Mouse (Mus musculus): ENCODE data around the gene Gm20388.

- no peak for TF ChIP-seq CTCF (IDR thresholded peaks at IDR 0.05; ENCODE audit: borderline replicate concordance, extremely low read depth, insufficient read depth, insufficient read length)
- TF ChIP-seq POLR2A (IDR thresholded peaks at IDR 0.05; ENCODE audit: borderline replicate concordance, extremely low read depth, insufficient read depth, insufficient read length, poor library complexity, severe bottlenecking): no peak
These were observed 1270.7 kb downstream of the Gm20388 start for GRCm38 (mm10) chr8:121181285-121181884.

Measured in brain, embryonic 14.5 days (tissue).